Mouse (Mus musculus) MEL (cell line): ENCODE results near the gene Lman1l. TPM values are rescaled to one million over a fixed set of nuclear protein-coding genes. Genes with fewer than 3 reads are reported as not detected.

Source experiments
- DNase-seq: peaks from one replicate; pipeline ENCODE4 v3.0.0; 2011; ENCODE audit warnings: low read depth, low spot score
- H3K27ac ChIP-seq: 2 replicates; pipeline ENCODE4 v1.5.1; 2012; ENCODE audit warnings: low read depth, mild to moderate bottlenecking, control low read depth, low read length, moderate library complexity; ENCODE audit not compliant: control insufficient read depth
- H3K27me3 ChIP-seq, 2 experiments: fragments of 150-350 bp in 1 of 2; sonication (generic) in 1 of 2; 2 replicates each; pipeline ENCODE4 v1.6.1; 2012; ENCODE audit warnings: low read length in 2 of 2, mild to moderate bottlenecking in 2 of 2, improper control_type of control experiment in 1 of 2, moderate library complexity in 1 of 2; ENCODE audit not compliant: insufficient read depth in 2 of 2, control insufficient read depth in 1 of 2
- H3K36me3 ChIP-seq, 2 experiments: 2 replicates each; pipeline ENCODE4 v1.6.1; 2012 to 2014; ENCODE audit warnings: low read length in 2 of 2, improper control_type of control experiment in 1 of 2, inconsistent platforms in 1 of 2, mild to moderate bottlenecking in 1 of 2; ENCODE audit not compliant: insufficient read depth in 2 of 2, control insufficient read depth in 1 of 2
- H3K4me1 ChIP-seq, 2 experiments: fragments of 150-350 bp in 1 of 2; sonication (generic) in 1 of 2; 2 replicates each; pipeline ENCODE4 v1.6.1; 2012; ENCODE audit warnings: low read length in 2 of 2, improper control_type of control experiment in 1 of 2, mild to moderate bottlenecking in 1 of 2; ENCODE audit not compliant: insufficient read depth in 2 of 2, control insufficient read depth in 1 of 2
- H3K4me3 ChIP-seq, 2 experiments: fragments of 150-350 bp in 1 of 2; sonication (generic) in 1 of 2; 2 replicates each; pipeline ENCODE4 v1.5.1; 2012; ENCODE audit warnings: low read depth in 2 of 2, low read length in 2 of 2, mild to moderate bottlenecking in 2 of 2, moderate library complexity in 2 of 2, control low read depth in 1 of 2, improper control_type of control experiment in 1 of 2; ENCODE audit not compliant: control insufficient read depth in 1 of 2, insufficient read depth in 1 of 2
- H3K79me2 ChIP-seq: 2 replicates; pipeline ENCODE4 v1.6.1; 2012; ENCODE audit warnings: mild to moderate bottlenecking, low read length, moderate library complexity; ENCODE audit not compliant: control insufficient read depth, poor library complexity, insufficient read depth
- H3K9ac ChIP-seq: 2 replicates; pipeline ENCODE4 v1.6.1; 2012; ENCODE audit warnings: low read depth, mild to moderate bottlenecking, control low read depth, low read length, moderate library complexity; ENCODE audit not compliant: control insufficient read depth, poor library complexity, severe bottlenecking
- H3K9me3 ChIP-seq: fragments of 150-350 bp; sonication (generic); replicated peaks from 2 replicates; pipeline ENCODE4 v1.6.1; 2012; ENCODE audit warnings: mild to moderate bottlenecking, low read length, improper control_type of control experiment, moderate library complexity; ENCODE audit not compliant: insufficient read depth
- CHD2 ChIP-seq: IDR thresholded peaks from 2 replicates; pipeline ENCODE4 v1.6.1; 2011; ENCODE audit warnings: low read length, improper control_type of control experiment
- CTCF ChIP-seq, 3 experiments: IDR thresholded peaks in 2 of 3; conservative IDR thresholded peaks in 1 of 3; 2 replicates each; pipeline ENCODE4 v1.5.1; 2011 to 2012; ENCODE audit warnings: low read length in 3 of 3, low read depth in 2 of 3, mild to moderate bottlenecking in 2 of 3, improper control_type of control experiment in 1 of 3, inconsistent platforms in 1 of 3, mixed read lengths in 1 of 3, moderate library complexity in 1 of 3; ENCODE audit not compliant: control insufficient read depth in 1 of 3, insufficient read depth in 1 of 3, poor library complexity in 1 of 3, severe bottlenecking in 1 of 3
- E2F4 ChIP-seq: IDR thresholded peaks from 2 replicates; pipeline ENCODE4 v1.6.1; 2011; ENCODE audit warnings: low read depth, low read length, improper control_type of control experiment, borderline replicate concordance
- ELF1 ChIP-seq: IDR thresholded peaks from 2 replicates; pipeline ENCODE4 v1.6.1; 2014; ENCODE audit warnings: low read depth, mild to moderate bottlenecking, inconsistent platforms, low read length, improper control_type of control experiment, moderate library complexity
- GABPA ChIP-seq: IDR thresholded peaks from 2 replicates; pipeline ENCODE4 v1.6.1; 2012; ENCODE audit warnings: low read depth, mild to moderate bottlenecking, inconsistent platforms, low read length, improper control_type of control experiment, moderate library complexity
- HCFC1 ChIP-seq: IDR thresholded peaks from 2 replicates; pipeline ENCODE4 v1.6.1; 2012; ENCODE audit warnings: low read depth, mild to moderate bottlenecking, inconsistent platforms, low read length, improper control_type of control experiment, moderate library complexity
- JUND ChIP-seq: IDR thresholded peaks from 2 replicates; pipeline ENCODE4 v1.6.1; 2011; ENCODE audit warnings: low read depth, mild to moderate bottlenecking, improper control_type of control experiment, low read length
- KAT2A ChIP-seq: conservative IDR thresholded peaks from 2 replicates; pipeline ENCODE4 v1.6.1; 2012; ENCODE audit warnings: low read depth, low read length, improper control_type of control experiment, inconsistent platforms
- MAX ChIP-seq: IDR thresholded peaks from 2 replicates; pipeline ENCODE4 v1.6.1; 2011; ENCODE audit warnings: low read length, improper control_type of control experiment
- MAZ ChIP-seq: IDR thresholded peaks from 2 replicates; pipeline ENCODE4 v1.6.1; 2012; ENCODE audit warnings: low read depth, mild to moderate bottlenecking, inconsistent platforms, low read length, improper control_type of control experiment
- MEF2A ChIP-seq: IDR thresholded peaks from 2 replicates; pipeline ENCODE4 v1.6.1; 2014; ENCODE audit warnings: low read depth, mild to moderate bottlenecking, inconsistent platforms, low read length, improper control_type of control experiment; ENCODE audit not compliant: poor library complexity, insufficient replicate concordance, severe bottlenecking; ENCODE audit errors: extremely low read depth
- MXI1 ChIP-seq: IDR thresholded peaks from 2 replicates; pipeline ENCODE4 v1.6.1; 2011; ENCODE audit warnings: mild to moderate bottlenecking, low read depth, low read length, improper control_type of control experiment
- MYB ChIP-seq: IDR thresholded peaks from 2 replicates; pipeline ENCODE4 v1.6.1; 2011; ENCODE audit warnings: mild to moderate bottlenecking, low read depth, low read length, improper control_type of control experiment
- MYC ChIP-seq: IDR thresholded peaks from 2 replicates; pipeline ENCODE4 v1.6.1; 2011; ENCODE audit warnings: low read depth, mild to moderate bottlenecking, low read length, improper control_type of control experiment, moderate library complexity
- NELFE ChIP-seq: IDR thresholded peaks from 2 replicates; pipeline ENCODE4 v1.6.1; 2011; ENCODE audit warnings: low read depth, low read length, improper control_type of control experiment
- NRF1 ChIP-seq: IDR thresholded peaks from 2 replicates; pipeline ENCODE4 v1.6.1; 2014; ENCODE audit warnings: low read depth, mild to moderate bottlenecking, inconsistent platforms, low read length, improper control_type of control experiment, moderate library complexity; ENCODE audit not compliant: poor library complexity, insufficient read depth, severe bottlenecking
- POLR2A ChIP-seq, 2 experiments: IDR thresholded peaks; 2 replicates each; pipeline ENCODE4 v1.6.1; 2011 to 2012; ENCODE audit warnings: low read length in 2 of 2, mild to moderate bottlenecking in 2 of 2, control low read depth in 1 of 2, improper control_type of control experiment in 1 of 2, low read depth in 1 of 2, moderate library complexity in 1 of 2; ENCODE audit not compliant: control insufficient read depth in 1 of 2, insufficient read depth in 1 of 2, poor library complexity in 1 of 2
- POLR2AphosphoS2 ChIP-seq: IDR thresholded peaks from 2 replicates; pipeline ENCODE4 v1.6.1; 2011; ENCODE audit warnings: low read length, improper control_type of control experiment
- POLR2AphosphoS5 ChIP-seq: IDR thresholded peaks from 2 replicates; pipeline ENCODE4 v1.6.1; 2012; ENCODE audit warnings: low read depth, borderline replicate concordance, mild to moderate bottlenecking, inconsistent platforms, low read length, moderate library complexity, mixed read lengths
- RAD21 ChIP-seq: IDR thresholded peaks from 2 replicates; pipeline ENCODE4 v1.6.1; 2011; ENCODE audit warnings: mild to moderate bottlenecking, low read depth, low read length, improper control_type of control experiment
- RCOR1 ChIP-seq: IDR thresholded peaks from 2 replicates; pipeline ENCODE4 v1.6.1; 2012; ENCODE audit warnings: low read depth, mild to moderate bottlenecking, inconsistent platforms, low read length, improper control_type of control experiment
- SMC3 ChIP-seq: IDR thresholded peaks from 2 replicates; pipeline ENCODE4 v1.6.1; 2011; ENCODE audit warnings: low read depth, low read length, improper control_type of control experiment
- TAL1 ChIP-seq: IDR thresholded peaks from 2 replicates; pipeline ENCODE4 v1.6.1; 2012; ENCODE audit warnings: mild to moderate bottlenecking, inconsistent platforms, low read length, moderate library complexity, mixed read lengths
- TBP ChIP-seq: IDR thresholded peaks from 2 replicates; pipeline ENCODE4 v1.8.0; 2011; ENCODE audit warnings: low read depth, low read length, improper control_type of control experiment
- TCF12 ChIP-seq: IDR thresholded peaks from 2 replicates; pipeline ENCODE4 v1.6.1; 2014; ENCODE audit warnings: low read depth, mild to moderate bottlenecking, inconsistent platforms, low read length, improper control_type of control experiment, moderate library complexity
- USF2 ChIP-seq, 2 experiments: IDR thresholded peaks; 2 replicates each; pipeline ENCODE4 v1.6.1; 2011 to 2012; ENCODE audit warnings: improper control_type of control experiment in 2 of 2, low read length in 2 of 2, borderline replicate concordance in 1 of 2, inconsistent platforms in 1 of 2, low read depth in 1 of 2, mild to moderate bottlenecking in 1 of 2; ENCODE audit not compliant: insufficient read depth in 1 of 2
- ZMIZ1 ChIP-seq: IDR thresholded peaks from 2 replicates; pipeline ENCODE4 v1.6.1; 2012; ENCODE audit warnings: low read depth, mild to moderate bottlenecking, inconsistent platforms, low read length, improper control_type of control experiment, moderate library complexity
- ZNF384 ChIP-seq: IDR thresholded peaks from 2 replicates; pipeline ENCODE4 v1.6.1; 2012; ENCODE audit warnings: low read depth, mild to moderate bottlenecking, inconsistent platforms, low read length, improper control_type of control experiment
- polyA plus RNA-seq, 2 experiments: library from polyadenylated mRNA; stranded (reverse) in 1 of 2; unstranded in 1 of 2; fragments of >175 nt in 1 of 2; fragments of >200 nt in 1 of 2; gene quantifications; 2 replicates each; pipeline versions ENCODE4 v1.2.1 to v1.2.4; 2012; ENCODE audit warnings: low replicate concordance in 2 of 2, low read depth in 1 of 2; ENCODE audit not compliant: insufficient read length in 2 of 2, insufficient read depth in 1 of 2, missing spikeins in 1 of 2
- total RNA-seq: library from RNA; depleted of rRNA; stranded (reverse); fragments of 300-350 nt; gene quantifications from 2 replicates; pipeline ENCODE4 v1.2.3, GENCODE M21; 2012

Gene Lman1l
- total and polyA plus RNA-seq, 3 experiments, result 0.08 to 0.11 TPM; not detected in 1

GRCm38 (mm10) chr9:57639661-57640328 lies 19.2 kb upstream of the Lman1l start:
- Histone ChIP-seq H3K27ac (peak overlapping the region; percentile 55), H3K36me3 (peaks cover 6 to 58% of the 10 kb centered on the region in 2 experiments), H3K79me2 (peaks cover 98% of the 10 kb centered on the region), H3K9me3 (no peaks in the 10 kb centered on the region), H3K9ac (peak overlapping the region; percentile 49), H3K27me3 (no peaks in the 10 kb centered on the region), H3K4me1 (peaks cover 27 to 66% of the 10 kb centered on the region in 2 experiments), H3K4me3 (peak overlapping the region; percentile 9 to 10; a peak in 3 of 4 replicates)
- TF ChIP-seq TBP, result no peak
- no peak for TF ChIP-seq MEF2A
- no peak for TF ChIP-seq POLR2AphosphoS5
- TF ChIP-seq E2F4, result no peak
- TF ChIP-seq POLR2AphosphoS2, result no peak
- TF ChIP-seq KAT2A, result no peak
- TF ChIP-seq GABPA, result no peak
- TF ChIP-seq RAD21, result no peak
- TF ChIP-seq JUND, result no peak
- no peak for TF ChIP-seq HCFC1
- no peak for TF ChIP-seq MAX
- TF ChIP-seq MYC, result no peak
- no peak for DNase-seq

GRCm38 (mm10) chr9:57638651-57639459 lies 18.3 kb upstream of the Lman1l start:
- Histone ChIP-seq H3K36me3 (peaks cover 10 to 58% of the 10 kb centered on the region in 2 experiments), H3K27ac (peak overlapping the region; percentile 55), H3K4me1 (peaks cover 27 to 66% of the 10 kb centered on the region in 2 experiments), H3K9ac (peak overlapping the region; percentile 49), H3K27me3 (no peaks in the 10 kb centered on the region), H3K4me3 (0 out of 4 replicates have a peak overlapping the region, but pooled peaks of 1 of the 2 experiments have one; percentile 11), H3K79me2 (peaks cover 98% of the 10 kb centered on the region), H3K9me3 (no peaks in the 10 kb centered on the region)
- DNase-seq, result peak; percentile 70
- TF ChIP-seq RCOR1, result no peak
- no peak for TF ChIP-seq SMC3
- no peak for TF ChIP-seq MYB
- TF ChIP-seq TCF12, result 0 out of 2 replicates have a peak, but pooled peaks have one; percentile 26
- no peak for TF ChIP-seq TBP
- no peak for TF ChIP-seq GABPA
- TF ChIP-seq MAZ, result peak; percentile 62; the same call in 1 of the 2 replicates
- no peak for TF ChIP-seq NRF1
- TF ChIP-seq ZMIZ1, result no peak
- TF ChIP-seq NELFE, result no peak
- TF ChIP-seq POLR2AphosphoS5, result no peak
- TF ChIP-seq TAL1, result peak; percentile 34; the same call in 1 of the 2 replicates
- peak; percentile 63; the same call in 1 of the 2 replicates for TF ChIP-seq MXI1
- no peak for TF ChIP-seq CTCF (IDR thresholded peaks at IDR 0.05 in 2 of 3, conservative IDR thresholded peaks at IDR 0.05 in 1 of 3; ENCODE audit: control insufficient read depth in 1 of 3, insufficient read depth in 1 of 3, low read depth in 2 of 3, low read length in 3 of 3, poor library complexity in 1 of 3, severe bottlenecking in 1 of 3)
- TF ChIP-seq ZNF384, result no peak
- TF ChIP-seq ELF1, result no peak
- no peak for TF ChIP-seq CHD2
- no peak for TF ChIP-seq MYC
- TF ChIP-seq MEF2A, result no peak
- no peak for TF ChIP-seq USF2 (IDR thresholded peaks at IDR 0.05; ENCODE audit: borderline replicate concordance in 1 of 2, insufficient read depth in 1 of 2, low read depth in 1 of 2, low read length in 2 of 2)
- TF ChIP-seq POLR2A (IDR thresholded peaks at IDR 0.05; ENCODE audit: control insufficient read depth in 1 of 2, insufficient read depth in 1 of 2, low read depth in 1 of 2, low read length in 2 of 2, poor library complexity in 1 of 2), result 0 out of 4 replicates have a peak, but pooled peaks of 1 of the 2 experiments have one; percentile 27
- TF ChIP-seq RAD21, result no peak
